Mouse (Mus musculus): ENCODE measurements around the gene Polr1e.

GRCm38 (mm10) chr4:44978175-44978574, 40.2 kb upstream of the Polr1e start:
- TF ChIP-seq CTCF (IDR thresholded peaks at IDR 0.05; ENCODE audit: control insufficient read depth, insufficient read depth, insufficient read length) = no peak
- no peak for TF ChIP-seq MYOD1 (IDR thresholded peaks at IDR 0.05; ENCODE audit: control insufficient read depth, insufficient read length, low read depth)
- no peak for TF ChIP-seq USF1 (IDR thresholded peaks at IDR 0.05; ENCODE audit: low read depth)
- TF ChIP-seq MAX (IDR thresholded peaks at IDR 0.05) = no peak
- TF ChIP-seq MYOG (IDR thresholded peaks at IDR 0.05; ENCODE audit: control insufficient read depth, extremely low read depth, insufficient read length) = no peak
- no peak for TF ChIP-seq FOSL1 (IDR thresholded peaks at IDR 0.05; ENCODE audit: insufficient read depth, low read length, poor library complexity, severe bottlenecking)
- no peak for TF ChIP-seq CEBPB (IDR thresholded peaks at IDR 0.05; ENCODE audit: low read depth)

Data from C2C12 (cell line).